Mouse (Mus musculus) limb, embryonic 10.5 days (tissue): Measurements from ENCODE around the gene Nsmce1. TPM values are rescaled to one million over a fixed set of nuclear protein-coding genes. Genes with fewer than 3 reads are reported as not detected.
A peak's percentile ranks its signal among the peaks of the same experiment; 100 is the strongest.

Experiments used
- DNase-seq: peaks from one replicate; pipeline ENCODE4 v3.0.0-alpha.2; 2017; ENCODE audit warnings: low spot score
- H3K27ac ChIP-seq: fragments of 300-500 bp; sonication (generic); 2 replicates; pipeline ENCODE4 v1.5.1; 2016; ENCODE audit warnings: mild to moderate bottlenecking
- H3K27me3 ChIP-seq: fragments of 300-500 bp; sonication (generic); 2 replicates; pipeline ENCODE4 v1.6.1; 2016; ENCODE audit warnings: low read depth, mild to moderate bottlenecking; ENCODE audit not compliant: poor library complexity, severe bottlenecking
- H3K36me3 ChIP-seq: fragments of 300-500 bp; sonication (generic); 2 replicates; pipeline ENCODE4 v1.6.1; 2016; ENCODE audit warnings: mild to moderate bottlenecking, moderate library complexity
- H3K4me1 ChIP-seq: fragments of 300-500 bp; sonication (generic); 2 replicates; pipeline ENCODE4 v1.6.1; 2016
- H3K4me3 ChIP-seq: fragments of 300-500 bp; sonication (generic); 2 replicates; pipeline ENCODE4 v1.5.1; 2016; ENCODE audit warnings: mild to moderate bottlenecking, moderate library complexity
- H3K9me3 ChIP-seq: fragments of 300-500 bp; sonication (generic); replicated peaks from 2 replicates; pipeline ENCODE4 v1.6.1; 2016; ENCODE audit warnings: mild to moderate bottlenecking
- WGBS: fragments of 180-500 bp; shearing (Covaris S2); methylation state at CpG from one replicate; pipeline ENCODE4 v1.1.7; 2016; 5-methylcytosine and 5-hydroxymethylcytosine counted together
- polyA plus RNA-seq: library from polyadenylated mRNA; unstranded; fragments of >200 nt; fragmentation: Nextera tagmentation; extraction: Ambion mirVana; gene quantifications from 2 replicates; pipeline ENCODE4 v1.2.1, GENCODE M21; 2016

Nsmce1 gene
- polyA plus RNA-seq, 1 experiment from 2014 or later: 123 TPM

- H3K4me1 ChIP-seq: peaks cover 4% of the 10 kb centered on the region; the same call in 1 of the 2 replicates
- H3K36me3 ChIP-seq: no peaks in the 10 kb centered on the region
- no peaks in the 10 kb centered on the region for H3K9me3 ChIP-seq
- H3K4me3 ChIP-seq: no peak overlapping the region
- 61% methylated on average over 2 of the region's 2 CpGs for WGBS
- H3K27ac ChIP-seq: no peak overlapping the region
- DNase-seq: peak; percentile 59
- H3K27me3 ChIP-seq: no peaks in the 10 kb centered on the region
These were observed 71.2 kb downstream of the Nsmce1 start for GRCm38 (mm10) chr7:125420190-125420589.

- Histone ChIP-seq H3K4me1 (peaks cover 4% of the 10 kb centered on the region; the same call in 1 of the 2 replicates), H3K27ac (no peak overlapping the region), H3K9me3 (no peaks in the 10 kb centered on the region), H3K36me3 (no peaks in the 10 kb centered on the region), H3K27me3 (no peaks in the 10 kb centered on the region), H3K4me3 (no peak overlapping the region)
- 17% methylated on average over 3 of the region's 3 CpGs for WGBS
- DNase-seq: no peak
These were observed 73.0 kb downstream of the Nsmce1 start for GRCm38 (mm10) chr7:125418413-125418812.

Other genes starting within 250 kb of the Nsmce1 start
- 18.7 and 19.5 TPM in 2 replicates for gene Kdm8, start 46.9 kb downstream of the Nsmce1 start, polyA plus RNA-seq
- 3.1 and 4.2 TPM in 2 replicates for gene Il4ra, start 60.5 kb upstream of the Nsmce1 start, polyA plus RNA-seq
- gene Il21r, start 111.8 kb upstream of the Nsmce1 start, polyA plus RNA-seq: 0.19 and 0.21 TPM in 2 replicates
- 44.4 and 50.6 TPM in 2 replicates for gene Gtf3c1, start 216.2 kb upstream of the Nsmce1 start, polyA plus RNA-seq
- gene D430042O09Rik, start 216.3 kb upstream of the Nsmce1 start, polyA plus RNA-seq: 9.0 and 9.7 TPM in 2 replicates